Mouse (Mus musculus) kidney, postnatal 14 days (tissue): ENCODE measurements around the gene Adgrf5.

Experiments
- DNase-seq: peaks from one replicate; pipeline ENCODE4 v3.0.0; 2022; ENCODE audit warnings: mixed read lengths

Adgrf5 gene

GRCm38 (mm10) chr17:43386331-43386730 lies 26.1 kb downstream of the Adgrf5 start:
- DNase-seq, result no peak

- no peak for DNase-seq
These were observed 26.9 kb downstream of the Adgrf5 start for GRCm38 (mm10) chr17:43387171-43387570.

GRCm38 (mm10) chr17:43389256-43389655 lies 29.0 kb downstream of the Adgrf5 start:
- DNase-seq, result no peak

GRCm38 (mm10) chr17:43392191-43392590 lies 31.9 kb downstream of the Adgrf5 start:
- DNase-seq, result no peak

- no peak for DNase-seq
These were observed 33.4 kb downstream of the Adgrf5 start for GRCm38 (mm10) chr17:43393669-43394068.

GRCm38 (mm10) chr17:43395400-43396258 lies 35.4 kb downstream of the Adgrf5 start:
- DNase-seq, result no peak

- no peak for DNase-seq
These were observed 38.4 kb downstream of the Adgrf5 start for GRCm38 (mm10) chr17:43398612-43399011.

- DNase-seq, result no peak
These were observed 38.9 kb downstream of the Adgrf5 start for GRCm38 (mm10) chr17:43399151-43399550.

- DNase-seq, result no peak
These were observed 40.2 kb downstream of the Adgrf5 start for GRCm38 (mm10) chr17:43400483-43400882.

- no peak for DNase-seq
These were observed 43.6 kb downstream of the Adgrf5 start for GRCm38 (mm10) chr17:43403851-43404250.

- DNase-seq, result no peak
These were observed 44.2 kb downstream of the Adgrf5 start for GRCm38 (mm10) chr17:43404408-43404807.

GRCm38 (mm10) chr17:43406321-43406720 lies 46.1 kb downstream of the Adgrf5 start:
- no peak for DNase-seq

GRCm38 (mm10) chr17:43407548-43407947 lies 47.3 kb downstream of the Adgrf5 start:
- peak; percentile 74 for DNase-seq

- peak; percentile 68 for DNase-seq
These were observed 52.9 kb downstream of the Adgrf5 start for GRCm38 (mm10) chr17:43413182-43413581.

- DNase-seq, result no peak
These were observed 59.0 kb downstream of the Adgrf5 start for GRCm38 (mm10) chr17:43419204-43419603.

GRCm38 (mm10) chr17:43420381-43420780 lies 60.1 kb downstream of the Adgrf5 start:
- no peak for DNase-seq

- no peak for DNase-seq
These were observed 63.7 kb downstream of the Adgrf5 start for GRCm38 (mm10) chr17:43423953-43424352.

- peak; percentile 64 for DNase-seq
These were observed 71.4 kb downstream of the Adgrf5 start for GRCm38 (mm10) chr17:43431692-43432091.

- peak; percentile 29 for DNase-seq
These were observed 74.2 kb downstream of the Adgrf5 start for GRCm38 (mm10) chr17:43434485-43434884.

GRCm38 (mm10) chr17:43451216-43451615 lies 91.0 kb downstream of the Adgrf5 start:
- no peak for DNase-seq

- peak; percentile 86 for DNase-seq
These were observed 98.3 kb downstream of the Adgrf5 start for GRCm38 (mm10) chr17:43458598-43458997.

GRCm38 (mm10) chr17:43459737-43460230 lies 99.5 kb downstream of the Adgrf5 start:
- no peak for DNase-seq

GRCm38 (mm10) chr17:43460245-43461181 lies 100.3 kb downstream of the Adgrf5 start:
- DNase-seq, result peak; percentile 88
